Mouse (Mus musculus) CH12.LX (cell line): ENCODE data around the gene Rsl1.
A peak's percentile ranks its signal among the peaks of the same experiment; 100 is the strongest.
"Not testable (repeated sequence)": the region's sequence is repeated elsewhere in the genome, so short reads cannot be mapped to it uniquely, and the experiment has no call there.

ENCODE experiments used
- CHD2 ChIP-seq: IDR thresholded peaks from 2 replicates; pipeline ENCODE4 v1.6.1; 2011; ENCODE audit warnings: low read length, improper control_type of control experiment
- CTCF ChIP-seq, 2 experiments: IDR thresholded peaks in 1 of 2; conservative IDR thresholded peaks in 1 of 2; 2 replicates each; pipeline ENCODE4 v1.5.1; 2011 to 2012; ENCODE audit warnings: low read depth in 2 of 2, low read length in 2 of 2, improper control_type of control experiment in 1 of 2, inconsistent platforms in 1 of 2, mild to moderate bottlenecking in 1 of 2, moderate library complexity in 1 of 2
- ELF1 ChIP-seq: IDR thresholded peaks from 2 replicates; pipeline ENCODE4 v1.6.1; 2014; ENCODE audit warnings: low read depth, mild to moderate bottlenecking, inconsistent platforms, low read length, improper control_type of control experiment
- EP300 ChIP-seq: IDR thresholded peaks from 2 replicates; pipeline ENCODE4 v1.6.1; 2011; ENCODE audit warnings: low read length, improper control_type of control experiment
- GABPA ChIP-seq: IDR thresholded peaks from 2 replicates; pipeline ENCODE4 v1.6.1; 2012; ENCODE audit warnings: low read depth, low read length, improper control_type of control experiment, inconsistent platforms; ENCODE audit not compliant: insufficient replicate concordance
- MXI1 ChIP-seq: IDR thresholded peaks from 2 replicates; pipeline ENCODE4 v1.6.1; 2011; ENCODE audit warnings: mild to moderate bottlenecking, low read depth, low read length, improper control_type of control experiment
- NELFE ChIP-seq: IDR thresholded peaks from 2 replicates; pipeline ENCODE4 v1.6.1; 2011; ENCODE audit warnings: low read depth, low read length, improper control_type of control experiment
- POLR2A ChIP-seq: IDR thresholded peaks from 2 replicates; pipeline ENCODE4 v1.6.1; 2011; ENCODE audit warnings: low read depth, mild to moderate bottlenecking, improper control_type of control experiment, low read length
- POLR2AphosphoS2 ChIP-seq: IDR thresholded peaks from 2 replicates; pipeline ENCODE4 v1.6.1; 2011; ENCODE audit warnings: low read depth, low read length, improper control_type of control experiment
- SIN3A ChIP-seq: IDR thresholded peaks from 2 replicates; pipeline ENCODE4 v1.6.1; 2012; ENCODE audit warnings: low read length, improper control_type of control experiment, inconsistent platforms
- USF1 ChIP-seq: IDR thresholded peaks from 2 replicates; pipeline ENCODE4 v1.6.1; 2014; ENCODE audit warnings: low read depth, mild to moderate bottlenecking, inconsistent platforms, low read length, improper control_type of control experiment
- ZMIZ1 ChIP-seq: IDR thresholded peaks from 2 replicates; pipeline ENCODE4 v1.6.1; 2012; ENCODE audit warnings: low read depth, mild to moderate bottlenecking, inconsistent platforms, low read length, improper control_type of control experiment
- ZNF384 ChIP-seq: IDR thresholded peaks from 2 replicates; pipeline ENCODE4 v1.6.1; 2012; ENCODE audit warnings: low read depth, low read length, improper control_type of control experiment, inconsistent platforms

DNA sequence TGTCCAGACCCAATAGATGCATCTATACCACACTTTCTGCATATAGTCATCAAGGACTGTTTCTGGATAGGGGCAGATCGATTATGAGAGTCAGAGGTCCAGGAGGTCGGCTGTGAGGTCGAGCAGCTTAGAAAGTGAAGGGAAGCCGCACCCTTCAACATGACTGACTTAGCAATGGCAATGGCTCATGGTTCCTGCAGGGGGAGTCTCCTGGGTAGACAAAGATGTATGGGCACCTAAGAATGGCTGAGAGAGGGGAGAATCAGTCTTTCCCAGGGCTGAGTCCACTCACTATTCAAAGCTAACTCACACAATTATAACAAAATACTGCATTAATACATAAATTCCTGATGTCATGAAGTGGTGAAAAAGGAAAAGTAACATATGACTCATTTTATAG, 6.9 kb upstream of the Rsl1 start:
- not testable (repeated sequence) for TF ChIP-seq ELF1, SIN3A, ZNF384, CHD2, POLR2A, EP300, POLR2AphosphoS2, NELFE, GABPA, USF1, MXI1, ZMIZ1
- peak in 1 of 2 experiments; percentile 32; a peak in 2 of 4 replicates for TF ChIP-seq CTCF (conservative IDR thresholded peaks at IDR 0.05 in 1 of 2, IDR thresholded peaks at IDR 0.05 in 1 of 2; ENCODE audit: low read depth in 2 of 2, low read length in 2 of 2)
